Mouse (Mus musculus) layer of hippocampus, adult 9-10 months (tissue): Measurements from ENCODE around the gene Ces2a.
A peak's percentile ranks its signal among the peaks of the same experiment; 100 is the strongest.

Experiments
- DNase-seq: peaks from one replicate; pipeline ENCODE4 v3.0.0; 2022; ENCODE audit warnings: low spot score

Ces2a gene

GRCm38 (mm10) chr8:104733753-104734152 is at the start of gene Ces2a:
TSS of gene Ces2a (plus strand) at chr8:104734003.
- no peak for DNase-seq

GRCm38 (mm10) chr8:104688433-104688832 is 45.4 kb upstream of the Ces2a start:
- DNase-seq, result no peak

GRCm38 (mm10) chr8:104698556-104698955 is 35.2 kb upstream of the Ces2a start:
- DNase-seq, result no peak

- no peak for DNase-seq
Measured at GRCm38 (mm10) chr8:104701900-104702299, 31.9 kb upstream of the Ces2a start.

GRCm38 (mm10) chr8:104721166-104721565 is 12.6 kb upstream of the Ces2a start:
- no peak for DNase-seq

- no peak for DNase-seq
Measured at GRCm38 (mm10) chr8:104731451-104731850, 2.4 kb upstream of the Ces2a start.

- DNase-seq, result peak; percentile 6
Measured at GRCm38 (mm10) chr8:104731969-104732368, 1.8 kb upstream of the Ces2a start.

- no peak for DNase-seq
Measured at GRCm38 (mm10) chr8:104742039-104742438, 8.2 kb downstream of the Ces2a start.

- no peak for DNase-seq
Measured at GRCm38 (mm10) chr8:104743410-104743809, 9.6 kb downstream of the Ces2a start.

- no peak for DNase-seq
Measured at GRCm38 (mm10) chr8:104752818-104753217, 19.0 kb downstream of the Ces2a start.

- no peak for DNase-seq
Measured at GRCm38 (mm10) chr8:104757621-104758020, 23.8 kb downstream of the Ces2a start.

GRCm38 (mm10) chr8:104758209-104758608 is 24.4 kb downstream of the Ces2a start:
- no peak for DNase-seq

GRCm38 (mm10) chr8:104761126-104761525 is 27.3 kb downstream of the Ces2a start:
- DNase-seq, result no peak

GRCm38 (mm10) chr8:104766485-104766884 is 32.7 kb downstream of the Ces2a start:
- no peak for DNase-seq

- DNase-seq, result no peak
Measured at GRCm38 (mm10) chr8:104770365-104770764, 36.6 kb downstream of the Ces2a start.

GRCm38 (mm10) chr8:104787049-104787448 is 53.2 kb downstream of the Ces2a start:
- DNase-seq, result no peak

GRCm38 (mm10) chr8:104788929-104789328 is 55.1 kb downstream of the Ces2a start:
- no peak for DNase-seq

- no peak for DNase-seq
Measured at GRCm38 (mm10) chr8:104789886-104790680, 56.3 kb downstream of the Ces2a start.
